Mouse (Mus musculus) intestine, postnatal 0 days (tissue): Measurements from ENCODE around the gene Osr1. TPM values are rescaled to one million over a fixed set of nuclear protein-coding genes. Genes with fewer than 3 reads are reported as not detected.

Experiments used
- ATAC-seq: fragments of 200-750 bp; cut with Nextera tagmentation; 2 replicates; pipeline ENCODE4 v1.8.0; 2017; ENCODE audit warnings: mild to moderate bottlenecking, moderate TSS enrichment, moderate library complexity
- H3K27ac ChIP-seq: fragments of 300-500 bp; sonication (generic); 2 replicates; pipeline ENCODE4 v1.5.1; 2014; ENCODE audit warnings: mild to moderate bottlenecking, low read depth, low read length, moderate library complexity
- H3K27me3 ChIP-seq: fragments of 300-500 bp; sonication (generic); replicated peaks from 2 replicates; pipeline ENCODE4 v1.6.1; 2014; ENCODE audit warnings: low read length, mixed read lengths; ENCODE audit not compliant: control insufficient read depth, insufficient read depth
- H3K36me3 ChIP-seq: fragments of 300-500 bp; sonication (generic); 2 replicates; pipeline ENCODE4 v1.6.1; 2014; ENCODE audit warnings: mild to moderate bottlenecking, moderate library complexity; ENCODE audit not compliant: control insufficient read depth, insufficient read depth
- H3K4me1 ChIP-seq: fragments of 300-500 bp; sonication (generic); replicated peaks from 2 replicates; pipeline ENCODE4 v1.6.1; 2014; ENCODE audit warnings: antibody characterized with exemption, low read length, mixed read lengths; ENCODE audit not compliant: control insufficient read depth, insufficient read depth
- H3K4me2 ChIP-seq: fragments of 300-500 bp; sonication (generic); replicated peaks from 2 replicates; pipeline ENCODE4 v1.6.1; 2014; ENCODE audit warnings: low read depth, mild to moderate bottlenecking, moderate library complexity
- H3K4me3 ChIP-seq: fragments of 300-500 bp; sonication (generic); 2 replicates; pipeline ENCODE4 v1.5.1; 2014; ENCODE audit warnings: low read depth, low read length
- H3K9ac ChIP-seq: fragments of 300-500 bp; sonication (generic); 2 replicates; pipeline ENCODE4 v1.6.1; 2014; ENCODE audit warnings: mild to moderate bottlenecking, low read depth, low read length
- H3K9me3 ChIP-seq: fragments of 300-500 bp; sonication (generic); 2 replicates; pipeline ENCODE4 v1.6.1; 2016; ENCODE audit warnings: mixed run types; ENCODE audit not compliant: control insufficient read depth
- CTCF ChIP-seq: sonication (generic); IDR thresholded peaks from 2 replicates; pipeline ENCODE4 v1.5.1; 2016; ENCODE audit warnings: low read depth, mild to moderate bottlenecking, control low read depth, antibody characterized with exemption, moderate library complexity
- WGBS: fragments of 180-500 bp; shearing (Covaris S2); extraction: QIAGEN DNeasy Blood & Tissue Kit; methylation state at CpG from one replicate; pipeline ENCODE4 v1.1.7; 2014; 5-methylcytosine and 5-hydroxymethylcytosine counted together
- polyA plus RNA-seq: library from polyadenylated mRNA; unstranded; fragments of >200 nt; fragmentation: Nextera tagmentation; extraction: Ambion mirVana; gene quantifications from 2 replicates; pipeline ENCODE4 v1.2.1, GENCODE M21; 2015

Osr1 gene
- 20.1 and 25.0 TPM in 2 replicates for polyA plus RNA-seq

DNA sequence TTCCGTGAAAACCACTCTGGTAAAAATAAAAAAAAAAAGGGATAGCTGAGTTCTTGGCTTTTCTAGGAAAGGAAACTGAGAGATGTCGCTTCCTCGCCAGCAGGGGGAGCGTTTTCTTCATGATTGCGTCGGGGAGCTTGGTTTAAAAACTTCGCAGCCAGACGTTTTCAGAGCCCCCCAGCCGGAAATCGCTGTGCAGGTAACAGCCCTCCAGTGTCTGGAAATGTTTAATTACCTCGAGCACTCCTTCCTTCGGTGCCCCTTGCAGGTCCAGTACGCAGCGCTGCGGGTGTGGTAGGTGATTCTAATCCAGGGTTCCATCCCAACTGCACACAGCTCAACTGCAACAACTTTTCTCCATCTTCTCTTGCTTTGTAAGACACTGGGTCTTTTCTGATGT is at the start of gene Osr1:
Gene Osr1, plus strand, starts transcription at position 146 of the 400 bp plus-strand sequence.
- TF ChIP-seq CTCF: peak; percentile 82
- ATAC-seq: no peak
- WGBS: under 1% methylated on average over 15 of the region's 15 CpGs

DNA sequence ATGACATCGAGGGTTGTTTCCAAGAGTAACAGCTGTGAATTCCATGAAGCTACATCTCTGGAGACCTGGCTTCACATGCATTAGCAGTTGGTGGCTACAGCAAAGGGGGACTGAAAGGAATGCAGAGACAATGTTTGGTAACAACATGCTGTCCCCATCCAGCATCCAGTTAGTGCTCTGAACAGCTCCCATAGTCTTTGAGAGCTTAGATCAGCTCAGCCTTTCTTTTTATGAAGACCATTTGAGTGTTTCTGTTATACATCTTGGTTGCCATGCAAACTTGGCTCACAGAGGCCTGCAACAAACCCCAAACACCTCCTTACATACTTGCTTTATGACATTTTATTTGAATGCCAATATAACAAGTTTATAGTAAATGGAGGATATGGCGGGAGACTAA is 19.6 kb upstream of the Osr1 start:
- H3K4me1 ChIP-seq: no peaks in the 10 kb centered on the region
- no peak for ATAC-seq
- H3K9me3 ChIP-seq: no peaks in the 10 kb centered on the region
- TF ChIP-seq CTCF: no peak
- no peak overlapping the region for H3K9ac ChIP-seq
- no peaks in the 10 kb centered on the region for H3K36me3 ChIP-seq
- H3K4me3 ChIP-seq: no peak overlapping the region
- no peak overlapping the region for H3K27ac ChIP-seq
- no peak overlapping the region for H3K4me2 ChIP-seq
- WGBS: 70% methylated on average over 2 of the region's 2 CpGs
- no peaks in the 10 kb centered on the region for H3K27me3 ChIP-seq

More for the DNA sequence above, at the start of gene Osr1:
- Histone ChIP-seq H3K9me3 (no peaks in the 10 kb centered on the region), H3K4me3 (peak within 1 kb of the TSS; percentile 44), H3K27me3 (peaks cover 47% of the 10 kb centered on the region), H3K4me1 (no peaks in the 10 kb centered on the region), H3K27ac (no peak within 1 kb of the TSS), H3K9ac (no peak within 1 kb of the TSS), H3K36me3 (no peaks in the 10 kb centered on the region), H3K4me2 (peak within 1 kb of the TSS; percentile 67)

DNA sequence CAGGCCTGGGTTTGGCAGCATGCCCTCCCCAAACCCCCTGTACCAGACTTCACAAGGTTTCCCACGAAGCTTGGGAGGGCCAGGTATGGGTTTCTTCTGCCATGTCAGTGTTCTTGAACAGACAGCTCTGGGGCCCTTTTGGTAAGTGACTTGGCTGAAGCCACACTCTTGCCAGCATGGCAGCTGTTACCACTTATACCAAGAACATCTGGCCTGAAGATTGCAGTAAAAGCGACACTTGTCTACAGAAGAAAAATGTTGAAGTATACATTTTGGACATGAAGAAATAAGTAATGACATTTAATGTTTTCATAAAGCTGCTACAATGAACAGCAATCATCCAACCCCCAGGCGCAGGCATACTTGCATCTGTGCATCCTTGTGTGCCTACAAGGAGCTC is 5.0 kb upstream of the Osr1 start:
- Histone ChIP-seq H3K27ac (no peak overlapping the region), H3K9me3 (no peaks in the 10 kb centered on the region), H3K4me3 (no peak overlapping the region), H3K4me2 (no peak overlapping the region), H3K9ac (no peak overlapping the region), H3K36me3 (no peaks in the 10 kb centered on the region), H3K4me1 (no peaks in the 10 kb centered on the region), H3K27me3 (no peaks in the 10 kb centered on the region)
- no peak for TF ChIP-seq CTCF
- ATAC-seq: no peak
- WGBS: 70% methylated on average over 3 of the region's 3 CpGs

DNA sequence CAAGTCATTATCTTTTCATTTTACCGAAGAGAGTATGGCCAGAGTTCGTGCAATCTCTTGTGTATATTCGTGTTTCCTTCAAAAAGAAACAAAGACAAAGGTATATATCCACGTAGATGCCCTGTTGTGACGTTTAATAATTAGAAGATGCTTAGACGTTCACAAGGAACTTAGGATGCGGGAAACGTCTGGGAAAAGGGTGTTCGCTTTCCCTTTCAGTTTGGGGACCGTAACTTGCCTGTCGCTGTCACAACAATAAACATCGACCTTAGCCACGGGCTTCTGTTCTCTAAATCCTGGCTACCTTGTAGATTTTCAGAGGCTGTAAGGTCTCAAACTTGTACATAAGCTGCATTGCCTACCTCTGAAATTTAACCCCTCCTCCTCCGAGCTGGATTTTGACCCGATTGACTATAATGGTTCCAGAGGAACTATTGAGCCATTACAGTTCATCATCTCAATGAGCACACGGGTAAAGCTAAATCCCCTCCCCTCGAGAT is 630 bp downstream of the Osr1 start:
- no peak overlapping the region for H3K27ac ChIP-seq
- WGBS: under 1% methylated on average over 17 of the region's 17 CpGs
- peaks cover 51% of the 10 kb centered on the region for H3K27me3 ChIP-seq
- no peak for TF ChIP-seq CTCF
- H3K36me3 ChIP-seq: no peaks in the 10 kb centered on the region
- no peak for ATAC-seq
- no peak overlapping the region for H3K9ac ChIP-seq
- peak overlapping the region; percentile 44 for H3K4me3 ChIP-seq
- H3K4me2 ChIP-seq: peak overlapping the region; percentile 67
- no peaks in the 10 kb centered on the region for H3K9me3 ChIP-seq
- H3K4me1 ChIP-seq: no peaks in the 10 kb centered on the region

DNA sequence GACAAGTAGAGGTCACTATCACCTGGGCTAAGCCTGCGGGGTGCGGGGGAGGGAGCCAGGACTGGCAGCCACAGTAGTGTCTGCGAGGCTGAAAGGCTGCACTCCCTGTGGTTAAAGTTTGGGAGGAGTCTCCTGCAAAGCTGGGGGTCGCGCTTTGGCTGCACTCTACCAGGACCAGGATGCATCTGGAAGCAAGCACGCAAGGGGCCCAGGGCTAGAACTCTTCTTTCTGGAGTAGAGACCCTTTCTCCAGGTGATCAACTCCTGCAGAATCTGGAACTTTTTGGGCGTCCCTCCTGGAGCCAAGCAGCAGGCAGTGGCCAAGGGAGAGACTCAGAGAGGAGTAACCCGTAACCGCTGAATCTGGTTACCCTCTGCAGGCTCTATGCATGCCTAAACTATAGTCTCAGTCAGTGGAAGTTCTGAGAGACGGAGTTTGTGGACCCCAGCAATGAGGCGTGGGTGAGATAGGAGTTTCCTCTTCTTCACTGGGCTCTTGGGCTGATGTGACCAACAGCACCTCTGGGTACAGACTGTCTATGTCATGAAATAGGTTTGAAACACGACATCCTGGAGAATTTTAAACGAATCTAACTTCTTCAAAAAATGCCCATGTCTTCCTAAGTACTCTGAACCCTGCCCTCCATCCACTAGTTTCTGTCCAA is 1.5 kb downstream of the Osr1 start:
- peaks cover 59% of the 10 kb centered on the region for H3K27me3 ChIP-seq
- H3K4me3 ChIP-seq: no peak overlapping the region
- H3K9ac ChIP-seq: no peak overlapping the region
- no peak overlapping the region for H3K4me2 ChIP-seq
- 24% methylated on average over 13 of the region's 13 CpGs for WGBS
- H3K4me1 ChIP-seq: no peaks in the 10 kb centered on the region
- no peak for ATAC-seq
- H3K27ac ChIP-seq: no peak overlapping the region
- H3K36me3 ChIP-seq: no peaks in the 10 kb centered on the region
- no peak for TF ChIP-seq CTCF
- no peaks in the 10 kb centered on the region for H3K9me3 ChIP-seq

DNA sequence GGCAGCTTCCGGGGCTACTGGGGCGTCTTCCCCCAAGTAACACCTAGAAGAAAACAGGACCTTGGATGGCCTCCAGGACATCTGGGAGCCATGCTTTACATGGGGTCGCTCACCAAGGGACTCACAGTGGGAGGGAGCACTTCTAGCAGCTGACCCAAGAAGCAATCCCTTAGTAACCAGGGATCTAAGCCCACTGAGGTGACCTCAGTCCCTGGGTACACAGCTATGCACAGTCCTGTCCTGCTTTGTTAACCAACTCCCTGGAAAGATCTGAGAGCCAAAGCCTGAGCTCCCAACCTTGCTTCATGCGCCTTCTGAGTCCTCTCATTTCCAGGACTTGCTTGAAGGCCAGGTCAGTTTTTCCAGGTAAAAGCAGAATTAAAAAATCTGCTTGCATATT is 2.1 kb downstream of the Osr1 start:
- Histone ChIP-seq H3K4me1 (no peaks in the 10 kb centered on the region), H3K36me3 (no peaks in the 10 kb centered on the region), H3K27me3 (peaks cover 65% of the 10 kb centered on the region), H3K9ac (no peak overlapping the region), H3K4me3 (no peak overlapping the region), H3K9me3 (no peaks in the 10 kb centered on the region), H3K27ac (no peak overlapping the region), H3K4me2 (no peak overlapping the region)
- WGBS: 58% methylated on average over 4 of the region's 4 CpGs
- TF ChIP-seq CTCF: no peak
- ATAC-seq: no peak
